Mouse (Mus musculus) T-helper 17 cell (primary cell): Measurements from ENCODE around the gene Glyat.

Experiments used
- in situ Hi-C, 2 experiments: fragments of 300-600 bp; cut with MboI, MseI; formaldehyde crosslinking; loops; 1 replicate in 1 of 2; 2 replicates in 1 of 2; pipeline ENCODE4 v1.15.1; 2025; ENCODE audit warnings: high pct_unique_total_duplicates in 2 of 2

Glyat gene

DNA sequence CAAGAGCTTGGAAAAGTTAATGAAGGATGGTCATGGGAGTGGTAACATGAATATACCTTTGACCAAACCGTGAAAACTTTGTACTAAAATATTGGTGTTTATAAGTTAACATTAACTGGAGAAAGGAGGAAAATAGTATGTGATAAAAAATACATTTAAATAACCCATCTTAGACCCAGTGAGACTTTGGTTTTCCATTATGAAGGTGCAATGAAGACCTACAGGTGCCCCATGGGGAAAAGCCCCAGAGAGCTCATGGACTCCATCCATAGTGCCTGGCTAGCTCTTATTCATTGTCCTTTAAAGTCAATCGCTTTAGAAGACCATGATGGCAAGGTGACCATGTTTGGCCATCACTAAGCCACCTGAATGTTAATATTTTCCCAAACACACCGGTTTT lies 44.7 kb downstream of the Glyat start, which contains the start of gene Olfr1443:
Gene Olfr1443 (plus strand): TSS at position 301 of the 400 bp plus-strand sequence.
- in situ Hi-C loops: loop anchor here in 1 of 2 experiments (25.0 kb wide), 1 partner anchor 466 kb away; the partner anchor contains the start of gene Olfr1431

DNA sequence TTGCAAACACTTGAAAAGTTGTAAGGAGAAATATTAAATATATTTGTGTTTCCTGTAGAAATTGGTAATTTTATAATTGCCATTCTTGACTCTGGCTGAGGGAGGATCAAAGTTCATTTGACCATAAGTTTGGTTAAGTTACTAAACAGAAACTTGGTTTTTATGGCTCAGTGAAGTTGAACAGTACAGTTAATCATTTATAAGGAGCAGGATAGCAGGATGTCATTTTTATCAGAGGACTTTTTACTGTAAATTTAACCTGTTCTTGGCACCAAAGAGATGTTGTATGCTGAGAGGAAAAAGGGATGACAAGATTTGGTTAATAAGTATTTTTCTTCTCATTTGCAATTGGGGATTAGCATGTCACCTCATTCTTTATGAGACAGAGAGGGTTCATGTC lies 51.5 kb downstream of the Glyat start:
- in situ Hi-C loops: loop anchor here in 1 of 2 experiments (25.0 kb wide), 1 partner anchor 472 kb away; the partner anchor contains the start of gene Olfr1431

DNA sequence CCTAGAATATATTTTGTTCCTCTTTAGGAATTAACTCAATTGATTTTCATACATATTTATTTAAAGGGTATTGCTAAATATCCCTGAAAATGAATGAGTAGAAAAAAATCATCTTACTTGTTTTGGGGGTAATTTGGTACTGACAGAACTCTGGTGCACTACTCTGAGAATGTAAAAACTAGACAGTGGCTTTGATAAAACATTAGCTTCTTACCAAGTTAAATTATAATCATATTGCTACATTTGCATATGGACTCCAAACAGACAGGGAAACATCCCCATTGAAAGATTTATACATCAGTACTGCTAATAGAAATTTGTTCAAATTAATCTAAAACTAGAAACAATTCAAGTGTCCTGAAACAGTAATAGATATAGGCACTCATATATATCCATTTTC lies 52.1 kb downstream of the Glyat start:
- in situ Hi-C loops: loop anchor here in 1 of 2 experiments (25.0 kb wide), 1 partner anchor 473 kb away; the partner anchor contains the start of gene Olfr1431

DNA sequence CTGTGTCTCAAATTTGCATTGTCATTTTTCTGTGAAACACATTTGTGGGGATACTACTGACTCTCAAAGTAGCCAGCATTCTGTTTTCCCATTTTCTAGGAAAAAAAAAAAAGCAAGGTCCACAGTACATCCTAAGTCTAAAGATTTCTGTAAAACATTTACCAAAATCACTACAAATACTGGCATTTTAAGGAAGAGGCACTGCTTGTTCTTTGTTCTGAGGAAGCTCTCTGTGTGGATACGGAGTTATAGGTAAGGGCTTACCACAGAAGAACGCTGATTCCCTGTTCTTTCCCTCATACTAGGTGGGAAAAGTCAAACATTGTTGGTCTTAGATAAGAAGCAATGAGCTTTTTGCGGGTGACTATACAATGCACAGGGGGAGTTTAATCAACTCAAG lies 62.5 kb downstream of the Glyat start, which contains the start of gene Keg1:
Gene Keg1 (plus strand): TSS at position 197 of the 400 bp plus-strand sequence.
- in situ Hi-C loops: loop anchor here in 1 of 2 experiments (25.0 kb wide), 1 partner anchor 483 kb away; the partner anchor contains the start of gene Olfr1431

DNA sequence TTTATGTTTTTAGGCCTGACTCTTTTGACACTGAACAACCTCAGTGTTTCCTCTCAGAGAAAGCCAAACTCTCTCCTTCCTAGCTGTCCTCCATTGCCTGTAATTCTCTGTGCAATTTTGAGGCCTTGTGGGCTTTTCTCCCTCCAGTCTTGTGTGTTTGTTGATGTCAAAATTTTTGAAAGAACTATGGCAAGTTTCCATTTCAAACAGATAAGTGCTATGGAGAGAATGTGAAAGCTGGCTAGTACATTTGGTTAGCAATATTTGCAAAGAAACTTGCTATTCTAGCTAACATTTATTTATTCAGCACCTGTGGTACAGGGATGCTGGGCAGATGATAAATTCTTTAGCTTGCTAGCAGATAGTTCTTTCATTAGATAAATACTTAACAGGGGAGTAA lies 63.1 kb downstream of the Glyat start:
- in situ Hi-C loops: loop anchor here in 1 of 2 experiments (25.0 kb wide), 1 partner anchor 484 kb away; the partner anchor contains the start of gene Olfr1431
